Mouse (Mus musculus) liver, adult 2 months (tissue): ENCODE measurements around the gene Olfr1394.

Experiments used
- CTCF ChIP-seq: fragments of 200-500 bp; IDR thresholded peaks from 2 replicates; pipeline ENCODE4 v1.5.1; 2011; ENCODE audit warnings: low read depth, low read length, control low read depth
- POLR2A ChIP-seq: fragments of 200-500 bp; IDR thresholded peaks from 2 replicates; pipeline ENCODE4 v1.6.1; 2011; ENCODE audit warnings: low read length, control low read depth; ENCODE audit not compliant: insufficient read depth; ENCODE audit errors: extremely low read depth

- TF ChIP-seq POLR2A (no peak), CTCF (no peak)
Observed at GRCm38 (mm10) chr11:49114158-49114557, 40.0 kb upstream of the Olfr1394 start.
